Mouse (Mus musculus) bone marrow macrophage, adult 2 months (primary cell): ENCODE data around the gene Fzd9.

ENCODE experiments used
- CTCF ChIP-seq: IDR thresholded peaks from 2 replicates; pipeline ENCODE4 v1.5.1; 2012; ENCODE audit warnings: low read depth, mild to moderate bottlenecking, low read length, moderate library complexity
- POLR2A ChIP-seq: IDR thresholded peaks from 2 replicates; pipeline ENCODE4 v1.6.1; 2012; ENCODE audit warnings: mild to moderate bottlenecking, low read depth, low read length, borderline replicate concordance

DNA sequence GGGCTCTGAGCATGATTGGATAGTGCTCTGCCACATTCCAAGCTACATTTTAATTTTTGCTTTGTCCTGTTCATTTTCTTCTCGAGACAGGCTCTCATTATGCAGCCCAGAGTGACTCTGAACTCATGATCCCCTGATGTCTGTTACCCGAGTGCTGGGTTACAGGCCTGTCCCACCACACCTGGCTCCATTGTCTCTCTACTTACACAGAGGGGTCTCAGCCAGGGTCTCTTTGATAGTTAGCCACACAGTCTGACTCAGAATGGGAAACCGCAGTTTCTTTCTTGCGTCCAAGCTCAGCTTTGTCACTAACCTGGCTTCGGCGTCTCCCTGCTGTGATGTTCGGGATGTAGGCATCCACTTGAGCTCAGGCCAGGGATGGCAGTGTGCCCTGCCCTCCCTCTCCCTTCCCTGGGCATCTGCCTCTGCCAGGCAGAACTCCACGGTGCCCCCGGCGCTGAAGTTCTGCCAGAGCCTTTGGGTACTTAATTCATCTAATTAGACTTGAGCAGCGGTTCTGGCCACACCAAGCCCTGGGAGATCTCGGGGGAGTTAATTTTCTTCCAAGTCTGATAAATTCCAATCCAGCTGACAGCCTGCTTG, 20.6 kb upstream of the Fzd9 start:
- no peak for TF ChIP-seq CTCF
- TF ChIP-seq POLR2A = no peak
